Mouse (Mus musculus) CH12.LX (cell line): ENCODE results near the gene Alppl2. TPM values are rescaled to one million over a fixed set of nuclear protein-coding genes. Genes with fewer than 3 reads are reported as not detected.

Source experiments
- DNase-seq: peaks from one replicate; pipeline ENCODE4 v3.0.0-alpha.2; 2013; ENCODE audit errors: extremely low read depth
- H3K27ac ChIP-seq: 2 replicates; pipeline ENCODE4 v1.5.1; 2012; ENCODE audit warnings: low read depth, mild to moderate bottlenecking, control low read depth, moderate library complexity; ENCODE audit not compliant: insufficient read depth
- H3K27me3 ChIP-seq: replicated peaks from 2 replicates; pipeline ENCODE3; 2012; ENCODE audit warnings: inconsistent platforms
- H3K36me3 ChIP-seq, 2 experiments: replicated peaks in 1 of 2; 2 replicates each; pipeline versions ENCODE3 to v1.6.1; 2012; ENCODE audit warnings: inconsistent platforms in 1 of 2, low read length in 1 of 2, mild to moderate bottlenecking in 1 of 2, mixed read lengths in 1 of 2, moderate library complexity in 1 of 2; ENCODE audit not compliant: control insufficient read depth in 1 of 2, insufficient read depth in 1 of 2
- H3K4me1 ChIP-seq, 2 experiments: 2 replicates each; pipeline ENCODE4 v1.6.1; 2012; ENCODE audit warnings: inconsistent platforms in 1 of 2, moderate library complexity in 1 of 2; ENCODE audit not compliant: insufficient read depth in 2 of 2, control insufficient read depth in 1 of 2
- H3K4me2 ChIP-seq: 2 replicates; pipeline ENCODE4 v1.6.1; 2012; ENCODE audit warnings: low read depth, mild to moderate bottlenecking, control low read depth; ENCODE audit not compliant: poor library complexity, insufficient read depth, severe bottlenecking
- H3K4me3 ChIP-seq, 3 experiments: fragments of 150-350 bp in 1 of 3; sonication (generic) in 1 of 3; replicated peaks in 1 of 3; 2 replicates each; pipeline versions ENCODE3 to v1.5.1; 2011 to 2012; ENCODE audit warnings: low read depth in 2 of 3, low read length in 2 of 3, mild to moderate bottlenecking in 2 of 3, moderate library complexity in 2 of 3, control low read depth in 1 of 3, improper control_type of control experiment in 1 of 3, inconsistent platforms in 1 of 3, mixed read lengths in 1 of 3; ENCODE audit not compliant: poor library complexity in 1 of 3
- H3K79me2 ChIP-seq: replicated peaks from 2 replicates; pipeline ENCODE4 v1.6.1; 2012; ENCODE audit warnings: mild to moderate bottlenecking, moderate library complexity; ENCODE audit not compliant: control insufficient read depth, poor library complexity, insufficient read depth, severe bottlenecking; ENCODE audit errors: extremely low read depth
- H3K9ac ChIP-seq: 2 replicates; pipeline ENCODE4 v1.6.1; 2012; ENCODE audit warnings: low read depth, mild to moderate bottlenecking, control low read depth, moderate library complexity; ENCODE audit not compliant: insufficient read depth
- H3K9me3 ChIP-seq: replicated peaks from 2 replicates; pipeline ENCODE3; 2012; ENCODE audit warnings: low read length, inconsistent platforms, mixed read lengths
- BHLHE40 ChIP-seq: IDR thresholded peaks from 2 replicates; pipeline ENCODE4 v1.6.1; 2011; ENCODE audit warnings: mild to moderate bottlenecking, low read depth, low read length, improper control_type of control experiment
- CHD1 ChIP-seq: IDR thresholded peaks from 2 replicates; pipeline ENCODE4 v1.6.1; 2012; ENCODE audit warnings: low read depth, low read length, improper control_type of control experiment, inconsistent platforms
- CHD2 ChIP-seq: IDR thresholded peaks from 2 replicates; pipeline ENCODE4 v1.6.1; 2011; ENCODE audit warnings: low read length, improper control_type of control experiment
- ELF1 ChIP-seq: IDR thresholded peaks from 2 replicates; pipeline ENCODE4 v1.6.1; 2014; ENCODE audit warnings: low read depth, mild to moderate bottlenecking, inconsistent platforms, low read length, improper control_type of control experiment
- ETS1 ChIP-seq: conservative IDR thresholded peaks from 2 replicates; pipeline ENCODE4 v1.6.1; 2012; ENCODE audit warnings: low read depth, mild to moderate bottlenecking, inconsistent platforms, low read length, improper control_type of control experiment, moderate library complexity
- HCFC1 ChIP-seq: IDR thresholded peaks from 2 replicates; pipeline ENCODE4 v1.6.1; 2012; ENCODE audit warnings: low read depth, mild to moderate bottlenecking, inconsistent platforms, low read length, improper control_type of control experiment
- IRF4 ChIP-seq: IDR thresholded peaks from 2 replicates; pipeline ENCODE4 v1.6.1; 2014; ENCODE audit warnings: low read depth, mild to moderate bottlenecking, inconsistent platforms, low read length, improper control_type of control experiment
- MAFK ChIP-seq: IDR thresholded peaks from 2 replicates; pipeline ENCODE4 v1.6.1; 2011; ENCODE audit warnings: low read length, improper control_type of control experiment; ENCODE audit not compliant: insufficient replicate concordance
- MAX ChIP-seq: IDR thresholded peaks from 2 replicates; pipeline ENCODE4 v1.6.1; 2011; ENCODE audit warnings: low read length, improper control_type of control experiment
- MAZ ChIP-seq: IDR thresholded peaks from 2 replicates; pipeline ENCODE4 v1.6.1; 2012; ENCODE audit warnings: low read depth, mild to moderate bottlenecking, inconsistent platforms, low read length, improper control_type of control experiment, moderate library complexity
- MEF2A ChIP-seq: IDR thresholded peaks from 2 replicates; pipeline ENCODE4 v1.6.1; 2014; ENCODE audit warnings: low read depth, mild to moderate bottlenecking, inconsistent platforms, low read length, improper control_type of control experiment, borderline replicate concordance
- MXI1 ChIP-seq: IDR thresholded peaks from 2 replicates; pipeline ENCODE4 v1.6.1; 2011; ENCODE audit warnings: mild to moderate bottlenecking, low read depth, low read length, improper control_type of control experiment
- MYC ChIP-seq: IDR thresholded peaks from 2 replicates; pipeline ENCODE4 v1.6.1; 2011; ENCODE audit warnings: low read depth, mild to moderate bottlenecking, improper control_type of control experiment, low read length
- NELFE ChIP-seq: IDR thresholded peaks from 2 replicates; pipeline ENCODE4 v1.6.1; 2011; ENCODE audit warnings: low read depth, low read length, improper control_type of control experiment
- NRF1 ChIP-seq: IDR thresholded peaks from 2 replicates; pipeline ENCODE4 v1.6.1; 2014; ENCODE audit warnings: low read depth, mild to moderate bottlenecking, inconsistent platforms, low read length, improper control_type of control experiment, moderate library complexity
- PAX5 ChIP-seq: IDR thresholded peaks from 2 replicates; pipeline ENCODE4 v1.6.1; 2012; ENCODE audit warnings: low read length, inconsistent platforms, mixed read lengths
- POLR2AphosphoS2 ChIP-seq: IDR thresholded peaks from 2 replicates; pipeline ENCODE4 v1.6.1; 2011; ENCODE audit warnings: low read depth, low read length, improper control_type of control experiment
- RAD21 ChIP-seq: IDR thresholded peaks from 2 replicates; pipeline ENCODE4 v1.6.1; 2011; ENCODE audit warnings: low read depth, mild to moderate bottlenecking, low read length, improper control_type of control experiment, moderate library complexity
- RCOR1 ChIP-seq: conservative IDR thresholded peaks from 2 replicates; pipeline ENCODE4 v1.6.1; 2012; ENCODE audit warnings: low read depth, mild to moderate bottlenecking, inconsistent platforms, low read length, improper control_type of control experiment
- SMC3 ChIP-seq: IDR thresholded peaks from 2 replicates; pipeline ENCODE4 v1.6.1; 2011; ENCODE audit warnings: low read depth, low read length, improper control_type of control experiment
- TBP ChIP-seq: conservative IDR thresholded peaks from 2 replicates; pipeline ENCODE4 v1.6.1; 2011; ENCODE audit warnings: low read depth, low read length, improper control_type of control experiment
- ZMIZ1 ChIP-seq: IDR thresholded peaks from 2 replicates; pipeline ENCODE4 v1.6.1; 2012; ENCODE audit warnings: low read depth, mild to moderate bottlenecking, inconsistent platforms, low read length, improper control_type of control experiment
- dilution Hi-C: fragments of 300-500 bp; cut with MboI; formaldehyde crosslinking; loops from 2 replicates; pipeline ENCODE4 v1.14.3; 2020; ENCODE audit warnings: low sequenced_read_pairs; ENCODE audit not compliant: extremely low pct_unique_long_range_greater_than_20kb, extremely low pct_ligation_motif_present
- in situ Hi-C: fragments of 300-500 bp; cut with MboI; formaldehyde crosslinking; loops from 3 replicates; pipeline ENCODE4 v1.14.3; 2019; ENCODE audit warnings: low sequenced_read_pairs, low pct_ligation_motif_present, low pct_unique_long_range_greater_than_20kb, mixed read lengths
- polyA plus RNA-seq: library from polyadenylated mRNA; unstranded; fragments of >175 nt; gene quantifications from 2 replicates; pipeline ENCODE4 v1.2.1, GENCODE M21; 2012; ENCODE audit warnings: low read depth; ENCODE audit not compliant: insufficient read length
- total RNA-seq, 2 experiments: library from RNA; depleted of rRNA; stranded (reverse); fragments of 300-350 nt in 1 of 2; fragments of >200 nt in 1 of 2; gene quantifications; 2 replicates each; pipeline ENCODE4 v1.2.3; 2012 to 2014

Gene Alppl2
- total and polyA plus RNA-seq, 3 experiments, result not detected

- H3K27me3 ChIP-seq, result peaks cover 13% of the 10 kb centered on the region
- dilution Hi-C loops (no loop called here), in situ Hi-C loops (loop anchor here (5.0 kb wide), 1 partner anchor 83 kb away; no protein-coding TSS in a partner anchor)
- H3K36me3 ChIP-seq, result no peaks in the 10 kb centered on the region
- H3K79me2 ChIP-seq, result no peaks in the 10 kb centered on the region
- no peak for DNase-seq
- no peak overlapping the region for H3K9ac ChIP-seq
- no peak overlapping the region for H3K4me3 ChIP-seq
- no peak overlapping the region for H3K27ac ChIP-seq
- peaks cover 4 to 27% of the 10 kb centered on the region in 2 experiments; a peak in 3 of 4 replicates for H3K4me1 ChIP-seq
- no peak for TF ChIP-seq TBP
- no peak for TF ChIP-seq RAD21
- TF ChIP-seq ETS1, result no peak
- no peak for TF ChIP-seq PAX5
- no peak overlapping the region for H3K4me2 ChIP-seq
- H3K9me3 ChIP-seq, result no peaks in the 10 kb centered on the region
Observed at GRCm38 (mm10) chr1:87103936-87104335, 14.2 kb upstream of the Alppl2 start.

GRCm38 (mm10) chr1:87102114-87102513, 12.4 kb upstream of the Alppl2 start:
- in situ Hi-C loops (loop anchor here (5.0 kb wide), 1 partner anchor 85 kb away; no protein-coding TSS in a partner anchor), dilution Hi-C loops (no loop called here)
- TF ChIP-seq ZMIZ1 (no peak), NELFE (no peak), MAX (no peak), MEF2A (no peak), PAX5 (no peak), CHD1 (no peak), CHD2 (no peak), MYC (no peak), TBP (no peak), HCFC1 (no peak), MAFK (no peak), NRF1 (no peak), SMC3 (no peak), ELF1 (no peak), POLR2AphosphoS2 (no peak), RCOR1 (no peak), MXI1 (no peak), IRF4 (no peak), MAZ (no peak), BHLHE40 (no peak)
- Histone ChIP-seq H3K4me1 (peaks cover 8 to 30% of the 10 kb centered on the region in 2 experiments; a peak in 3 of 4 replicates), H3K27me3 (peaks cover 25% of the 10 kb centered on the region), H3K27ac (no peak overlapping the region), H3K9ac (no peak overlapping the region), H3K79me2 (no peaks in the 10 kb centered on the region), H3K36me3 (no peaks in the 10 kb centered on the region), H3K9me3 (no peaks in the 10 kb centered on the region), H3K4me3 (no peak overlapping the region), H3K4me2 (no peak overlapping the region)
- DNase-seq, result no peak
